Mouse (Mus musculus): ENCODE data around the gene Nup107. TPM values are rescaled to one million over a fixed set of nuclear protein-coding genes. Genes with fewer than 3 reads are reported as not detected.

The Nup107 gene
- total and polyA plus RNA-seq, 3 experiments = 80.2 to 91.6 TPM; not detected in 1

GRCm38 (mm10) chr10:117798436-117799035, 6.0 kb upstream of the Nup107 start:
- no peak overlapping the region for H3K27ac ChIP-seq (ENCODE audit: control insufficient read depth, low read depth, low read length)
- TF ChIP-seq POLR2AphosphoS5 (IDR thresholded peaks at IDR 0.05; ENCODE audit: borderline replicate concordance, low read depth, low read length) (no peak), POLR2AphosphoS2 (IDR thresholded peaks at IDR 0.05; ENCODE audit: low read length) (no peak), RCOR1 (IDR thresholded peaks at IDR 0.05; ENCODE audit: low read depth, low read length) (no peak), GATA1 (IDR thresholded peaks at IDR 0.05; ENCODE audit: low read depth, low read length) (no peak), MAFK (IDR thresholded peaks at IDR 0.05; ENCODE audit: borderline replicate concordance, low read depth, low read length) (no peak), ETS1 (IDR thresholded peaks at IDR 0.05; ENCODE audit: low read depth, low read length) (no peak), CHD2 (IDR thresholded peaks at IDR 0.05; ENCODE audit: low read length) (no peak), USF1 (IDR thresholded peaks at IDR 0.05; ENCODE audit: low read depth, low read length) (no peak), POLR2A (IDR thresholded peaks at IDR 0.05; ENCODE audit: control insufficient read depth in 1 of 2, insufficient read depth in 1 of 2, low read depth in 1 of 2, low read length in 2 of 2, poor library complexity in 1 of 2) (no peak), GABPA (IDR thresholded peaks at IDR 0.05; ENCODE audit: low read depth, low read length) (no peak), TBP (IDR thresholded peaks at IDR 0.05; ENCODE audit: low read depth, low read length) (no peak), ZMIZ1 (IDR thresholded peaks at IDR 0.05; ENCODE audit: low read depth, low read length) (no peak), BHLHE40 (IDR thresholded peaks at IDR 0.05; ENCODE audit: borderline replicate concordance, low read depth, low read length) (no peak), ZC3H11A (IDR thresholded peaks at IDR 0.05; ENCODE audit: low read depth, low read length) (no peak), ZNF384 (IDR thresholded peaks at IDR 0.05; ENCODE audit: low read depth, low read length) (no peak), KAT2A (conservative IDR thresholded peaks at IDR 0.05; ENCODE audit: low read depth, low read length) (no peak), MAX (IDR thresholded peaks at IDR 0.05; ENCODE audit: low read length) (no peak), CHD1 (IDR thresholded peaks at IDR 0.05; ENCODE audit: low read depth, low read length) (no peak), USF2 (IDR thresholded peaks at IDR 0.05; ENCODE audit: borderline replicate concordance in 1 of 2, insufficient read depth in 1 of 2, low read depth in 1 of 2, low read length in 2 of 2) (no peak)
- no peak overlapping the region for H3K9ac ChIP-seq (ENCODE audit: control insufficient read depth, low read depth, low read length, poor library complexity, severe bottlenecking)
- H3K4me3 ChIP-seq (ENCODE audit: control insufficient read depth in 1 of 2, insufficient read depth in 1 of 2, low read depth in 2 of 2, low read length in 2 of 2) = no peak overlapping the region
- peaks cover 0 to 6% of the 10 kb centered on the region in 2 experiments; a peak in 2 of 4 replicates for H3K4me1 ChIP-seq (ENCODE audit: control insufficient read depth in 1 of 2, insufficient read depth in 2 of 2, low read length in 2 of 2)
- no peaks in the 10 kb centered on the region for H3K79me2 ChIP-seq (ENCODE audit: control insufficient read depth, insufficient read depth, low read length, poor library complexity)
- no peaks in the 10 kb centered on the region for H3K9me3 ChIP-seq (replicated peaks; ENCODE audit: insufficient read depth, low read length)
- no peaks in the 10 kb centered on the region for H3K27me3 ChIP-seq (ENCODE audit: control insufficient read depth in 1 of 2, insufficient read depth in 2 of 2, low read length in 2 of 2)
- H3K36me3 ChIP-seq (ENCODE audit: control insufficient read depth in 1 of 2, insufficient read depth in 2 of 2, low read length in 2 of 2) = peaks cover 0 to 5% of the 10 kb centered on the region in 2 experiments; a peak in 2 of 4 replicates
- DNase-seq (ENCODE audit: low read depth, low spot score) = no peak

GRCm38 (mm10) chr10:117797684-117798083, 5.2 kb upstream of the Nup107 start:
- H3K27me3 ChIP-seq (ENCODE audit: control insufficient read depth in 1 of 2, insufficient read depth in 2 of 2, low read length in 2 of 2) = no peaks in the 10 kb centered on the region
- no peaks in the 10 kb centered on the region; the same call in 1 of the 2 replicates for H3K79me2 ChIP-seq (ENCODE audit: control insufficient read depth, insufficient read depth, low read length, poor library complexity)
- TF ChIP-seq ZNF384 (IDR thresholded peaks at IDR 0.05; ENCODE audit: low read depth, low read length) (0 out of 2 replicates have a peak, but pooled peaks have one; percentile 31), ETS1 (IDR thresholded peaks at IDR 0.05; ENCODE audit: low read depth, low read length) (no peak)
- DNase-seq (ENCODE audit: low read depth, low spot score) = no peak
- H3K4me3 ChIP-seq (ENCODE audit: control insufficient read depth in 1 of 2, insufficient read depth in 1 of 2, low read depth in 2 of 2, low read length in 2 of 2) = no peak overlapping the region
- H3K36me3 ChIP-seq (ENCODE audit: control insufficient read depth in 1 of 2, insufficient read depth in 2 of 2, low read length in 2 of 2) = peaks cover 0 to 7% of the 10 kb centered on the region in 2 experiments; a peak in 1 of 4 replicates
- H3K9me3 ChIP-seq (replicated peaks; ENCODE audit: insufficient read depth, low read length) = no peaks in the 10 kb centered on the region
- H3K27ac ChIP-seq (ENCODE audit: control insufficient read depth, low read depth, low read length) = no peak overlapping the region
- H3K9ac ChIP-seq (ENCODE audit: control insufficient read depth, low read depth, low read length, poor library complexity, severe bottlenecking) = no peak overlapping the region
- peaks cover 2 to 7% of the 10 kb centered on the region in 2 experiments; a peak in 1 of 4 replicates for H3K4me1 ChIP-seq (ENCODE audit: control insufficient read depth in 1 of 2, insufficient read depth in 2 of 2, low read length in 2 of 2)
